Mouse (Mus musculus) brain, embryonic 14.5 days (tissue): ENCODE measurements around the gene Pagr1a. TPM values are rescaled to one million over a fixed set of nuclear protein-coding genes. Genes with fewer than 3 reads are reported as not detected.
A peak's percentile ranks its signal among the peaks of the same experiment; 100 is the strongest.

Experiments
- DNase-seq: peaks from one replicate; pipeline ENCODE4 v3.0.0-alpha.2; 2011; ENCODE audit warnings: low read depth
- CTCF ChIP-seq: fragments of 200-500 bp; IDR thresholded peaks from 2 replicates; pipeline ENCODE4 v1.5.1; 2012; ENCODE audit warnings: inconsistent platforms, mild to moderate bottlenecking, moderate library complexity, borderline replicate concordance; ENCODE audit not compliant: insufficient read depth, insufficient read length; ENCODE audit errors: extremely low read depth
- POLR2A ChIP-seq: fragments of 200-500 bp; IDR thresholded peaks from 2 replicates; pipeline ENCODE4 v1.6.1; 2012; ENCODE audit warnings: mild to moderate bottlenecking, inconsistent platforms, borderline replicate concordance; ENCODE audit not compliant: poor library complexity, insufficient read depth, insufficient read length, severe bottlenecking; ENCODE audit errors: extremely low read depth
- polyA plus RNA-seq: library from polyadenylated mRNA; depleted of rRNA; stranded (reverse); fragments of >200 nt; gene quantifications from 2 replicates; pipeline ENCODE4 v1.2.3, GENCODE M21; 2012

Pagr1a gene
- polyA plus RNA-seq, 1 experiment = 13.0 TPM

DNA sequence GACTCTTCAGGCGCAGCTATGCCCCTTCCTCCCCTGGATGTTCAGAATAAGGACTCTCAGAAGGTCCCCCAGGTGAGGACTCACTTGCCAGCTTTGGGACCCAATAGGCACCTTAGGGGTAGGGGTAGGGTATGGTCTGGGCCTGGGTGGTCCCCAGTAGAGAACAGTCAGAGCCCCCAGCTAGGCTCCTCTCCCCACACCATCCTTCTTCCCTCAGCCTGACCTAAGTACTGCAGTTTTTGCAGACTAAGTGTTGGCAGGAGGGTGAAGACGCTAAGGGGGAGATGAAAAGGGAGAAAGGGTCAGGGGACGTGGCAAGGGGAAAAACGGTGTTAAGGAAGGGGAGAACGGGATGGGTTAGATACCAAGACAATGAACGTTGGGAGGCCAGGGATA lies 796 bp upstream of the Pagr1a start:
- DNase-seq = no peak
- TF ChIP-seq POLR2A (no peak), CTCF (no peak)

DNA sequence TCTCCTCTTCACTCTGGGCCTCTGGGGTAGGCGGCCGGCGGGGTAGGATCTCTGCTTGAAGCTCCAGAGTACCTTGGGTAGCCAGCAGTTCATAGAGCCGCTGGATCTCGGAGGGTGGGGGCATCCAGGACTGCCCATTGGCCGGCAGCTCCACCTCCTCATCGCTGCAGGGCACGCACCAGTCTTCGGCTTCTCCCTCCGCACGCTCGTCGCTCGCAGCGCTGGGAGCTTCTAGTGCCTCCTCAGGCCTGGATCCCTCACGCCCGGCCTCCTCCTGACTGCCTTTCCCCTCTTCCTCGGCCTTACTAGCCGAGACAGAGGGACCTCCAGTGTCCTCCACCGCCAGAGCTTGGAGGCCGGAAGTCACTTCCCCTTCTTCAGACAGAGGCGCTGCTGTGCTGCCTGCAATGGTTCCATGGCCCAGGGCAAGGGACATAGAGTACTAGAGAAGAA lies 640 bp downstream of the Pagr1a start:
- TF ChIP-seq POLR2A = no peak; the same call in 1 of the 2 replicates
- TF ChIP-seq CTCF = no peak
- no peak for DNase-seq

DNA sequence TGATC lies 869 bp downstream of the Pagr1a start, which contains the start of gene Pagr1b:
Pagr1b (minus strand) TSS at position 4 of the 5 bp plus-strand sequence.
- DNase-seq = no peak
- TF ChIP-seq CTCF = no peak

GRCm38 (mm10) chr7:127016081-127016480 lies 1.1 kb downstream of the Pagr1a start:
- DNase-seq = peak; percentile 57

DNA sequence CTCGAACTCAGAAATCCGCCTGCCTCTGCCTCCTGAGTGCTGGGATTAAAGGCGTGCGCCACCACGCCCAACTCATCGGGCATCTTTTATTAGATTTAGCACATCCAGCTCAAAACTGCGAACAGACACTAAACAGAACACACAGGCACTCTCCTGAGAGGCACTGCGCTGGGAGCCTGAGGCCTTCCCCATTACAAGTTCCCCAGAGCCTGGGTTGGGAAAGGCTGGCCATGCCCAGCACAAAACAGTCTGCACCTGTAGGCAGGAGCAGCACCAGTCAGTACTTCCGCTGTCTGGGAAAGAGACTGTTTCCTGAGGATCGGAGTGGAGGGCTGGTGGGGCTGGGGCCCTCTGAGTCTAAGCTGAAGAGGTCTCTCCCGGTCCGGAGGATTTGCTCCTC lies 2.2 kb downstream of the Pagr1a start:
- no peak for DNase-seq
- TF ChIP-seq POLR2A (no peak), CTCF (no peak)

More at GRCm38 (mm10) chr7:127016081-127016480, 1.1 kb downstream of the Pagr1a start:
- TF ChIP-seq CTCF = no peak
- no peak for TF ChIP-seq POLR2A

- DNase-seq = no peak
Measured at GRCm38 (mm10) chr7:127014320-127014719, 2.8 kb downstream of the Pagr1a start, which contains the start of gene Mvp. Gene Mvp, minus strand, starts transcription at chr7:127014621.

GRCm38 (mm10) chr7:127013385-127013784 lies 3.8 kb downstream of the Pagr1a start:
- TF ChIP-seq POLR2A (no peak), CTCF (no peak)
- no peak for DNase-seq

More at GRCm38 (mm10) chr7:127014320-127014719, 2.8 kb downstream of the Pagr1a start, which contains the start of gene Mvp:
- TF ChIP-seq CTCF (no peak), POLR2A (no peak)

DNA sequence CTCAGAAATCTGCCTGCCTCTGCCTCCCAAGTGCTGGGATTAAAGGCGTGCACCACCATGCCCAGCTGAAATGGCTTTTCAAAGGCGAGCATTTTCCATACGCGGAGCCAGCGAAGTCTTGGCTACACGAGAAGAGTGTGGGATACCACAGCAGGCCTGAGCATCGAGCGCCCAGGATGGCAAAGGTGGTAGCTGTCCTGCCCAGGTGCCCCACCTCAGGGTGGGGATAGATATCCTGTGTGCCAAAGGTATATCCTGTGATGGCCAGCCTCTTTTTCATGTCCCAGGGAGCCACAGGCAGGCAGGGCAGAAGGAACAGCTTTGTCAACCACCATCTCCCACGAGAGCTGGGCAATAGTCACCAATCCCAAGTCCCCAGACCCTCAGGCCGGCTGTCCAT lies 4.3 kb downstream of the Pagr1a start:
- no peak for TF ChIP-seq CTCF
- TF ChIP-seq POLR2A = no peak
- DNase-seq = no peak

- DNase-seq = no peak
- TF ChIP-seq CTCF = no peak
- no peak for TF ChIP-seq POLR2A
Measured at GRCm38 (mm10) chr7:127012374-127012773, 4.8 kb downstream of the Pagr1a start.

- DNase-seq = no peak
- TF ChIP-seq POLR2A = no peak
- TF ChIP-seq CTCF = no peak
Measured at GRCm38 (mm10) chr7:127011717-127012116, 5.4 kb downstream of the Pagr1a start.

DNA sequence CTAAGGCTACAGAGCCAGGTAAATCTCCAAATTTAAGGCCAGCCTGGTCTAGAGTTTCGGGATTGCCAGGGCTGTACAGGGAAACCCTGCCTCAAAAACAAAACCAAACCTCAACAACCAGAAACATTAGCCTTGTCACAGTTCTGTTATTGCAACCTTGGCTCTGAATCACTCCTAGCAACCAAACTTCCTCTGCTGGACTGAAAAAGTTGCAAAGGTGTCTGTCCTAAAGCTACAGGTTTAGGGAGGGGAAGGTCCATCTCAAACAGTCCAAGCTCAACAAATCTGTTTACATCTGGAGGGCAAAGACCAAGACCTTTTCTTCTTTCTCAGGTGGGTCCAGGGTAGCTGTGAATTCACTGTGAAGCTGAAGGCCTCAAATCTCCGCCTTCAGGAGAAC lies 6.1 kb downstream of the Pagr1a start:
- TF ChIP-seq POLR2A (no peak), CTCF (no peak)
- DNase-seq = no peak

DNA sequence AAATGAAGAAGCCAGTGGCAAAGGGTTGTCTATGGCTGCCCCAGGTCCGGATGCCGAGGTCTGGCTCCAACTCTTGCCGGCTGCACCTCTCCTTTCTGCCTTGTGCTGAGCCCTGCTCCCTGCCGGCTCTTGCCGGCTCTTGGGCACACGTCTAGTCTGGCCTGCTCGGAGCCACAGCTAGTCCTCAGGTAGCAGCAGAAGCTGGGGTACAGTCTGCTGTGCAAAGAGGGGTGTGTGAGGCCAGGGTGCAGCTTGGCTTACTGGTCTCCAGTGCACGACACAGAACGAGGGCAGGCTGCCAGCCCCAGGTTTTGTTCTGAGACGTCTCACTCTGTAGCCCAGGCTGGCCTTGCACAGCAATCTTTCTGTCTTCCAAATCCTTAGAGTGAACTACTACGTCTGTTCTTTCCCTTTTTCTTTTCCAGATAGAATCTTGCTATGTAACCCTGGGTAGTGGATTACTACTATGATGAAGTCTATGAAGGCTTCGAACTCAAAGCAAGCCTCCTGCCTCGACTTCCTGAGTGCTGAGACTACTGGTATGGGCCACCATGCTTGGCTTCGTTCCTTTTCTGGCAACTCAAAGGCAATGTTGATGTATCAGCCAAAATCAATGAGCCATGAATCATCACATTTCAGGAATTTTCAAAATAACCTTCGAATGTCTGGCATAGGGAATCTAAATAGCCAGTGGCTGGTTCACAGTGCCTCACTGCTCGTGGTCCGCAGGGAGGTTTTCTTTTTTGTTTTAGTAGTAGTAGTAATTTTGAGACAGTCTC lies 7.7 kb downstream of the Pagr1a start:
- DNase-seq = no peak
- TF ChIP-seq POLR2A (no peak), CTCF (no peak)
